Mouse (Mus musculus) liver, adult (tissue): ENCODE data around the gene Srprb.

Source experiments
- GATA4 ChIP-seq: IDR thresholded peaks from 2 replicates; pipeline ENCODE4 v1.6.1; 2014; ENCODE audit warnings: mild to moderate bottlenecking, low read length; ENCODE audit not compliant: insufficient replicate concordance

Srprb gene

GRCm38 (mm10) chr9:103180303-103180702 is 21.6 kb downstream of the Srprb start:
- no peak for TF ChIP-seq GATA4

DNA sequence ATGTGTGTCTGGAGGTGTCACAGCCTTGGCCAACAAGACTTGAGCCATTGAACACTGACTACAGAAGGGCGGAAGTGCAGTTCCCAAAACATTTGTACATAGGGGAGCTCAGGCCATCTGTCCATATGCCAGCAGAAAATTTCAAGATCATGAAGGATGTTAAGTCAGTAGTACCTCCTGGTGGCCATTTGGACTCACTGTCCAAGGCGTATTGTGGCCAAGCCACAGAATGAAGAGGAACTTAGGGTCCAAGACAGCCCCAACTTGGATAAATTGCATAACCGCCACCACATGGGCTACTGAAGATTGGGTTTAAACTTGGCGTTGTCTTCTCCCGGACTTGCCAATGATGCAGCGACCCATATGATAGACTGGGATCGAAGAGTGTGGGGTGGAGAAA is 26.2 kb downstream of the Srprb start:
- no peak for TF ChIP-seq GATA4

DNA sequence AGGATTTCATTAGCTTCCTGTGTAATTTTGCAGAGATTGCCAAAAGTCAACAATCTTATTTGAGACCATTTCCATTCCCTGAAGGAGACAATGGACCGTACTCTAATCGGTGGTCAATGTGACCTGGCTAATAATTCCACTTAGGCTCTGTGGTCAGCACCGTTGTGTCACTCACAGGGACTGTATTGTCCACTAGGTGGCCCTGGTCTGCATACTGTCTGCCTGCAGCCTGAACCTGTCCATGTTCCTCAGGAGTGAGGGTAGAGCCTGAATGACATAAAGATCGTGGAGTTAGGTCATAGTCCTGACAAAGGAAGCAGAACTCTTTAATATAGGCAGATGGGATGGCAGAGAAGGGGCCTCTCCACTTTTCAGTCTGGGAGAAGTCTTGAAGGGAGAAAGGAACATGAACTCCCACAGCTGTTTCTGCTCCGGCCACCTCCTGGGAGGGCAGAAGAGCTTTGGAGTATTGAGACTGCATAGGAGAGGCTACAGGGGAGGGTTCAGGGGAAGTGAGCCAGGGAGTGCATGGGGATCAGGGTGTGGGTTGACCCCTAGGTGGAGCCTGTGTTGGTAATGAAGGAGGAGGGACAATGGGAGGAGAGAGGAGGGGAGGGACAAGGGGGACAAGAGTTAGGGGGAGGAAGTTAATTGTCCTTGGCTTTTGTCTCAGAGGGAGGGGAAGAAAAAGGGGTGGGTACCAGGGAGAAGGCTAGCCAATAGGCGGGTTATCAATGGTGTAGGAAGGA is 27.0 kb downstream of the Srprb start:
- no peak for TF ChIP-seq GATA4

DNA sequence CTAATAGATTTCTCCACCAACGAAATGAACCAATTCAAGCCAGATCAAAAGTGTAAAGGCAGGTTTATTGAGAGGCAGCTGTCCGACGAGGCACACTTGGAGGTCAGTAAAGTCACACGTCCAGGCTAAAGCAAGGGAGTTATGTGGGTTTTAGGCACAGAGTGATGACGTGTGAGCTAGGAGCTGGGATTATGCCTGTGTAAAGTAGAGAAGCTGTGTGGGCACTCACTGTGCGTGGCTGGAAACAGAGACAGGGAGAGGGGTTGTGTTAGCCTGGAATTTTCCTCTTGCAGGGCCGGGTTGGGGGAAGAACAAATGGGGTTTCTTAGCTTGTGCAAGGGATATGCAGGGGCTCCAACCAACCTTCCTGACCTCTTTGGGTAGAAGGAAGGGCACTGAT is 33.2 kb downstream of the Srprb start:
- TF ChIP-seq GATA4, result no peak

GRCm38 (mm10) chr9:103168046-103168445 is 33.9 kb downstream of the Srprb start:
- TF ChIP-seq GATA4, result no peak

DNA sequence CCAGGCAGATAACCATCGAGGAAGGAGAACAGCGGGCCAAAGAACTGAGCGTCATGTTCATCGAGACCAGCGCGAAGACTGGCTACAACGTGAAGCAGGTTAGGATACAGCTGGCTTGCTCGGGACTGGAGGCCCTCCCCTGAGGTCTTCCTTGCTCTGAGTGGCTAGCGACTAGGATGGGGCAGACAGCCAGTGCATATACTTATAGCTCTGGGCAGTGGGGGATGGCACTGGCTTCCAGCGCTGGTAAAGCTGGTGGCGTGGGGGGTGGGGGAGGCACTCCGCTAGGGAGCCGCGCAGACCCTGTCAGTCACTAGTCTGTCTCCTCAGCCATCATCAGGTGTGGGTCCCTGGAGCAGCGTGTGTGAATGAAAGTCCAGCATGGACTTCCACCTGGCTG is 38.1 kb downstream of the Srprb start:
- no peak for TF ChIP-seq GATA4

- TF ChIP-seq GATA4, result no peak
These were observed 47.4 kb downstream of the Srprb start for GRCm38 (mm10) chr9:103154568-103154967.

- no peak for TF ChIP-seq GATA4
These were observed 48.7 kb downstream of the Srprb start for GRCm38 (mm10) chr9:103153286-103153685.

- no peak for TF ChIP-seq GATA4
These were observed 52.7 kb downstream of the Srprb start for GRCm38 (mm10) chr9:103149074-103149799.

DNA sequence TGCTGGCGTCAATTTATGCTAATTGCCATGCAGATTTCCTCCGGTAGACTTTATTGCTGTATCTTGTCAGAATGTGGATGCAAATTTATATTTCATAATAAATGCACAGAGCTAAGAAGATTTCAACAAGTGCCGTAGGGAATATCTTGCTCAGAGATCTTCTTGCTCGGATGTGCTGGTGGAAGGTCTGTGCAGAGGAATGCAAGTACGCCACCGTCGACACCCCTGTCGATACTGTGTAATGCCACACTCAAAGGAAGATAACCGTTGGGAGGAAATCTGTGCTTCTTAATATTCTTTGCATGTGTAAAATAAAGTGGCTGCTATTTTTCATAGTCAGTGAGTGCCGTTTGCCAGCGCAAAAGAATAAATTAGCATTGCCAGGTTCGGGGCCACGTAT is 54.8 kb downstream of the Srprb start:
- TF ChIP-seq GATA4, result no peak

- TF ChIP-seq GATA4, result no peak
These were observed 55.2 kb downstream of the Srprb start for GRCm38 (mm10) chr9:103146703-103147102.

- TF ChIP-seq GATA4, result no peak
These were observed 55.7 kb downstream of the Srprb start for GRCm38 (mm10) chr9:103146257-103146656.

DNA sequence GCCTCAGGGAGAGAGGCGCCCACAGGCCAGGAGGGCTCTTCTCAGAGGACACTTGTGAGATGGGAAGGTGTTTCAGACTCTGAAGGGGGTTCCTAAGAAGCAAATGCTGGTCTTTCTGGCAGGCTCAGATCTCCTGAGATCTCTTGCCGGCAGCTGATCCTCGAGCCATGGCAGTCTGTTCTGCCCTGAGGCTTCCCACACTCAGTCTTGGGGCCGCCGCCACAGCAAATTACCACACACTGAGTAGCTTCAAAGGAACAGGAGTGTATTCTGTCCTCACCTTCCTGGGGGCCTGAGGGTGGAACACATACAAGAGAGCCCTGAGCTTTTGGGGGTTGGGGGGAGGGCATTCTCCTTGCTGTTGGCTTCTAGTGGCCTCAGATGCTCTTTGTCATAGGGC is 56.6 kb downstream of the Srprb start:
- no peak for TF ChIP-seq GATA4

- no peak for TF ChIP-seq GATA4
These were observed 58.1 kb downstream of the Srprb start for GRCm38 (mm10) chr9:103143881-103144280.

DNA sequence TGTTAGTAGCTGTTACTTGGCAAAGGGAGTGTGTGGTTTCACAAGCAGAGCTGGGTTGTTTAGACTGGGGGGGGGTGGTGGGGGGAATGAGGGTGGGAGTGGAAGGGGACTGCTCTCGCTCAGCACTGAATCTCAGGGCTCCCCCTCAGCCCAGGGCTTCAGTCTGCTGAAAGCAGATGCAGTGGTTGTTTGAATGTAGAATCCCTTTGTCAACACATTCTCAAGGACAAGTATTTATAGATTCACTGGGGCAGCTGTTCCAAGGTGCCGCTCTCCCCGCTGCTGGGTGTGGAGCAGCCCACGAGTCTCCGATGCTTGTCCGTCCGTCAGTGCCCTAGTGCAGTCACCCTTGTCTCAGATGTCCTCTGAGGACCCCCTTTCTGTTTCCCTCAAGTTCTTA is 60.7 kb downstream of the Srprb start:
- TF ChIP-seq GATA4, result no peak

DNA sequence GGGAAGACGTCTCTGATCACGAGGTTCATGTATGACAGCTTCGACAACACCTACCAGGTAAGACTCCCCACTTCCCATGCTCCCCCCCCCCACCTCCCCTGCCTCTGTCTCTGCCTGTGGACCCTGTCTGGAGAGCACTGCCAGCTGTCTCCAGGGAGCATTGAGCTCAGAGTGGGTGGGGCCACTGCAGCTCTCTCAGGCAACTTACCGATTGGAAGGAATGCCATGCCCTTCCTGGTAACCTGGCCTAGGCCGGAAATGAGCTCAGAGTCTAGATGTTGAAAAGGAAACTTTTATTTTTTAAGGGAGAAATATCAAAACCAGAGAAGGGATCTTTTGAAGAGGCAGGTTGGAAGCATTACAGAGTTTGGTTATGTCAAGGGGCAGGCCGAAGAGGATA is 61.6 kb downstream of the Srprb start:
- no peak for TF ChIP-seq GATA4

DNA sequence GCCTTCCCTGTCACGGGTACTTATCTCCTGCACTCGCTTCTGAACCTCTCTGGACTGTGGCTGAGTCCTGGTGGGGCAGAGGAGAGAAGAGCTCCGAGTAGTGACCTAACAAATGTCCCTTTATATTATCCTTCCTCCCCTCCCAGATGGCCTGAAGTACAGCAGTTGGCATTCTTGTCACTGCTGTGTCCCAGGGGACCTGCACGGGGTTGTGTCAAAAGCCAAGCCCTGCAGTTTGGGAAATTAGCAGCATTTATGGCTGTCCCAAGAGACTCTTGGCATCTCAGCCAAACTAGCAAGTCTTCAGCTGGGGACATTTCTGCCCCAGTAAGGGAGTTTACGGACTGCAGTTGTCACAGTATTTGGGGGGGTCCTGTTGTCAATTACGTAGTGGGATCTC is 62.5 kb downstream of the Srprb start:
- no peak for TF ChIP-seq GATA4
